Mouse (Mus musculus) myocyte (in vitro differentiated cells): ENCODE measurements around the gene Sntb2. TPM values are rescaled to one million over a fixed set of nuclear protein-coding genes. Genes with fewer than 3 reads are reported as not detected.

ENCODE experiments used
- H3K27me3 ChIP-seq: one replicate; pipeline ENCODE4 v1.6.1; 2011; ENCODE audit not compliant: control insufficient read depth, insufficient read depth, insufficient read length
- H3K36me3 ChIP-seq: one replicate; pipeline ENCODE4 v1.6.1; 2011; ENCODE audit not compliant: control insufficient read depth, insufficient read depth
- H3K4me2 ChIP-seq: one replicate; pipeline ENCODE4 v1.6.1; 2011; ENCODE audit warnings: low read depth, control low read depth
- H3K4me3 ChIP-seq: one replicate; pipeline ENCODE4 v1.5.1; 2011; ENCODE audit warnings: mild to moderate bottlenecking, control low read depth, moderate library complexity
- H3K79me2 ChIP-seq: one replicate; pipeline ENCODE4 v1.6.1; 2011; ENCODE audit not compliant: control insufficient read depth, insufficient read depth
- H3ac ChIP-seq: one replicate; pipeline ENCODE4 v1.6.1; 2011; ENCODE audit not compliant: control insufficient read depth, insufficient read length
- CEBPB ChIP-seq: IDR thresholded peaks from 2 replicates; pipeline ENCODE4 v1.6.1; 2011; ENCODE audit warnings: mild to moderate bottlenecking, moderate library complexity; ENCODE audit not compliant: poor library complexity, insufficient read depth, severe bottlenecking
- E2F4 ChIP-seq: IDR thresholded peaks from one replicate; pipeline ENCODE4 v1.6.1; 2011; ENCODE audit warnings: mild to moderate bottlenecking, control low read depth, moderate library complexity; ENCODE audit not compliant: insufficient read depth
- MAX ChIP-seq: IDR thresholded peaks from one replicate; pipeline ENCODE4 v1.6.1; 2011; ENCODE audit warnings: low read depth, mild to moderate bottlenecking, control low read depth
- MYOD1 ChIP-seq, 3 experiments: IDR thresholded peaks; one replicate each; pipeline ENCODE4 v1.6.1; 2011; ENCODE audit warnings: control low read depth in 2 of 3, low read depth in 2 of 3, mild to moderate bottlenecking in 2 of 3, moderate library complexity in 1 of 3; ENCODE audit not compliant: insufficient read length in 2 of 3, control insufficient read depth in 1 of 3
- MYOG ChIP-seq, 3 experiments: IDR thresholded peaks; one replicate each; pipeline ENCODE4 v1.6.1; 2011; ENCODE audit warnings: control low read depth in 2 of 3, low read depth in 2 of 3, mild to moderate bottlenecking in 2 of 3; ENCODE audit not compliant: insufficient read length in 2 of 3, control insufficient read depth in 1 of 3, insufficient read depth in 1 of 3
- POLR2A ChIP-seq: IDR thresholded peaks from one replicate; pipeline ENCODE4 v1.6.1; 2011; ENCODE audit warnings: low read depth, mild to moderate bottlenecking, control low read depth, moderate library complexity; ENCODE audit not compliant: insufficient read length
- POLR2AphosphoS2 ChIP-seq: IDR thresholded peaks from one replicate; pipeline ENCODE4 v1.6.1; 2011; ENCODE audit warnings: low read depth, control low read depth; ENCODE audit not compliant: insufficient read length
- REST ChIP-seq: IDR thresholded peaks from one replicate; pipeline ENCODE4 v1.6.1; 2011; ENCODE audit warnings: mild to moderate bottlenecking, control low read depth, moderate library complexity; ENCODE audit not compliant: insufficient read depth, insufficient read length
- SRF ChIP-seq: IDR thresholded peaks from one replicate; pipeline ENCODE4 v1.6.1; 2011; ENCODE audit warnings: low read depth; ENCODE audit not compliant: control insufficient read depth, insufficient read length
- TCF12 ChIP-seq: IDR thresholded peaks from one replicate; pipeline ENCODE4 v1.6.1; 2011; ENCODE audit warnings: mild to moderate bottlenecking, control low read depth; ENCODE audit not compliant: poor library complexity, insufficient read depth, severe bottlenecking
- TCF3 ChIP-seq: IDR thresholded peaks from one replicate; pipeline ENCODE4 v1.6.1; 2011; ENCODE audit warnings: low read depth, control low read depth; ENCODE audit not compliant: insufficient read length
- USF1 ChIP-seq: IDR thresholded peaks from one replicate; pipeline ENCODE4 v1.6.1; 2011; ENCODE audit warnings: low read depth, mild to moderate bottlenecking, control low read depth, moderate library complexity
- polyA plus RNA-seq: library from polyadenylated mRNA; unstranded; fragments of >200 nt; fragmentation: generic; extraction: Trizol; gene quantifications from one replicate; pipeline ENCODE4 v1.2.1, GENCODE M21; 2012; ENCODE audit warnings: missing spikeins

Sntb2 gene
- polyA plus RNA-seq, 1 experiment: 5.6 TPM

- Histone ChIP-seq H3K27me3 (no peaks in the 10 kb centered on the region), H3K36me3 (no peaks in the 10 kb centered on the region), H3K79me2 (peaks cover 79% of the 10 kb centered on the region), H3K4me3 (no peak overlapping the region), H3ac (no peak overlapping the region), H3K4me2 (no peak overlapping the region)
- no peak for TF ChIP-seq REST
- no peak for TF ChIP-seq MAX
- TF ChIP-seq MYOG (IDR thresholded peaks at IDR 0.05; ENCODE audit: control insufficient read depth in 1 of 3, insufficient read depth in 1 of 3, insufficient read length in 2 of 3, low read depth in 2 of 3): no peak
- TF ChIP-seq POLR2A: no peak
- TF ChIP-seq TCF12: no peak
- no peak for TF ChIP-seq TCF3
- TF ChIP-seq MYOD1 (IDR thresholded peaks at IDR 0.05; ENCODE audit: control insufficient read depth in 1 of 3, insufficient read length in 2 of 3, low read depth in 2 of 3): no peak
- TF ChIP-seq E2F4: no peak
- TF ChIP-seq SRF: no peak
These were observed 9.2 kb downstream of the Sntb2 start for GRCm38 (mm10) chr8:106944756-106945155.

DNA sequence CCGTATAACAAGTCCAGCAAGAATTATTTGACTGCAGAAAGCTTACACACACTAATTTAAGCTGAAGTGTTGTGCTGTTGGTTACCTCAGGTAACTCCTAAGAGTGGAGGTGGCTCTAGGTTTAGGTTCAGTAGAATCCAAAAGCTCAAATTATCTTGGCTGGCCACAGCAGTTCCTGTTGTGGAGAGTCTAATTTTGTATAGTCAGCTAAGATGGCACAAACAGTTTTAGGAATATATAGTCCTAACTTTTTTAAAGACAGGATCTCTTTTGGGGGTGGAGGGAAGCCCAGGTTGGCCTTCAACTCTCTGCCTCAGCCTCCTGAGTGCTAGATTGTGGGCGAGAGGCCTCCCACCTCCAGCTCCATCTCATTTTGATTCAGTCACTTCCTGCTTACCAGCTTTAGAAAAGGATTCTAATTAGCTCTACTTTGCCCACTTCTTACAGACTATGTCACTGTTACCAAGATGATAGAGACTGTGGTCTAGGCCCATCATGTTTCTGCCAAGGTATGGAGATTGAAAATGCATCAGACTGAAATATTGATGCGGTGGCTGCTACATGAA, 13.2 kb downstream of the Sntb2 start:
- H3K79me2 ChIP-seq: peaks cover 68% of the 10 kb centered on the region
- H3K4me3 ChIP-seq: no peak overlapping the region
- no peak overlapping the region for H3ac ChIP-seq
- H3K4me2 ChIP-seq: no peak overlapping the region
- no peaks in the 10 kb centered on the region for H3K27me3 ChIP-seq
- TF ChIP-seq MYOG (IDR thresholded peaks at IDR 0.05; ENCODE audit: control insufficient read depth in 1 of 3, insufficient read depth in 1 of 3, insufficient read length in 2 of 3, low read depth in 2 of 3) (no peak), POLR2AphosphoS2 (no peak), SRF (no peak), MYOD1 (IDR thresholded peaks at IDR 0.05; ENCODE audit: control insufficient read depth in 1 of 3, insufficient read length in 2 of 3, low read depth in 2 of 3) (no peak), CEBPB (no peak), MAX (no peak), REST (no peak), TCF3 (no peak), USF1 (no peak), TCF12 (no peak), POLR2A (no peak), E2F4 (no peak)
- H3K36me3 ChIP-seq: no peaks in the 10 kb centered on the region

- Histone ChIP-seq H3K79me2 (peaks cover 52% of the 10 kb centered on the region), H3K4me2 (no peak overlapping the region), H3K27me3 (no peaks in the 10 kb centered on the region), H3ac (no peak overlapping the region), H3K36me3 (no peaks in the 10 kb centered on the region), H3K4me3 (no peak overlapping the region)
- no peak for TF ChIP-seq REST
- no peak for TF ChIP-seq E2F4
- no peak for TF ChIP-seq TCF12
- no peak for TF ChIP-seq SRF
- no peak for TF ChIP-seq MAX
- no peak for TF ChIP-seq CEBPB
- TF ChIP-seq MYOD1 (IDR thresholded peaks at IDR 0.05; ENCODE audit: control insufficient read depth in 1 of 3, insufficient read length in 2 of 3, low read depth in 2 of 3): no peak
- no peak for TF ChIP-seq MYOG (IDR thresholded peaks at IDR 0.05; ENCODE audit: control insufficient read depth in 1 of 3, insufficient read depth in 1 of 3, insufficient read length in 2 of 3, low read depth in 2 of 3)
- TF ChIP-seq USF1: no peak
- TF ChIP-seq POLR2A: no peak
- no peak for TF ChIP-seq POLR2AphosphoS2
- no peak for TF ChIP-seq TCF3
These were observed 16.2 kb downstream of the Sntb2 start for GRCm38 (mm10) chr8:106951707-106952106.

DNA sequence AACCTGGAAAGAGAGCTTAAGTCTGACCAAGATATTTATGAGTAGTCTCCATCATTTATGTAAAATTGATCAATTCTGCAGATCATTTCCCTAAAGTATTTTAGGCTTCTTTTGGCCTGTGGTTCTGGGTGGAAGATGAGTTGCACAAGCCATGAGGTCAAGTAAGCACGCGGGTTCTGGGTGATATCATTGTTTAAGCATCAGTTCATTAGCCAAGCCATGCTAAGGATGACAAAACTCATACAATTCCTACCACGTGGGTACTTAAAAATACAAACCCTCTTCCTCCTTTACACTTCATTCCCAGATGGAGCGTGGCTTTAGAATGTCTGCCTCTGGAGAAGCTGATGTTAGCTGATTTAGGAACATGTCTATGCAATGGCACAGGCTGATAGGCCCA, 18.0 kb downstream of the Sntb2 start:
- H3ac ChIP-seq: no peak overlapping the region
- no peaks in the 10 kb centered on the region for H3K36me3 ChIP-seq
- no peaks in the 10 kb centered on the region for H3K27me3 ChIP-seq
- no peak overlapping the region for H3K4me3 ChIP-seq
- H3K79me2 ChIP-seq: peaks cover 40% of the 10 kb centered on the region
- TF ChIP-seq MAX (peak; percentile 51), TCF3 (no peak), MYOD1 (IDR thresholded peaks at IDR 0.05; ENCODE audit: control insufficient read depth in 1 of 3, insufficient read length in 2 of 3, low read depth in 2 of 3) (no peak), USF1 (peak; percentile 72), CEBPB (peak; percentile 64)
- peak overlapping the region; percentile 37 for H3K4me2 ChIP-seq

DNA sequence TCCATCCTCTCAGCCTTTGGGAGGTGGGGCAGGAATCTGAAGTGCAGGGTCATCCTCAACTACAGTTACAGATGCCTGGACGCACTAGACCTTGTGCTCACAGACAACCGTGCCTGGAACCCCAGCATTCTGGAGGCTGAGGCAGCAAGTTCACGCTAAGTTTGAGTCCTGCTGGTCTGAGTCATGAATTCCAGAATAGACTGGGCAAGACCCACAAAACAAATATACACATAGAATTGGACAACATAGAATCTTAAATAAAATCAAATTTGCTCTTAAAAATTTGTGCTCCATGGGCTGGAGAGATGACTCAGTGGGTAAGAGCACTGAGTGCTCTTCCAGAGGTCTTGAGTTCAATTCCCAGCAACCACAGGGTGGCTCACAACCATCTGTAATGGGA, 21.5 kb downstream of the Sntb2 start:
- Histone ChIP-seq H3K4me3 (no peak overlapping the region), H3K4me2 (no peak overlapping the region), H3ac (no peak overlapping the region), H3K36me3 (no peaks in the 10 kb centered on the region), H3K27me3 (no peaks in the 10 kb centered on the region), H3K79me2 (peaks cover 35% of the 10 kb centered on the region)
- TF ChIP-seq POLR2AphosphoS2 (no peak), MYOD1 (IDR thresholded peaks at IDR 0.05; ENCODE audit: control insufficient read depth in 1 of 3, insufficient read length in 2 of 3, low read depth in 2 of 3) (no peak), MAX (no peak), CEBPB (no peak), MYOG (IDR thresholded peaks at IDR 0.05; ENCODE audit: control insufficient read depth in 1 of 3, insufficient read depth in 1 of 3, insufficient read length in 2 of 3, low read depth in 2 of 3) (no peak), TCF3 (no peak), SRF (no peak), TCF12 (no peak), USF1 (no peak), POLR2A (no peak), REST (no peak), E2F4 (no peak)
